Mouse (Mus musculus) T-helper 2 cell (primary cell): ENCODE data around the gene Ptprd.

Source experiments
- in situ Hi-C: fragments of 300-600 bp; cut with MboI, MseI; formaldehyde crosslinking; loops from one replicate; pipeline ENCODE4 v1.15.1; 2025; ENCODE audit warnings: high pct_unique_total_duplicates

The Ptprd gene

GRCm38 (mm10) chr4:77558404-77559202 is 653.2 kb downstream of the Ptprd start:
- in situ Hi-C loops: no loop called here

GRCm38 (mm10) chr4:77555841-77556240 is 655.9 kb downstream of the Ptprd start:
- in situ Hi-C loops: no loop called here

- in situ Hi-C loops: no loop called here
Measured at GRCm38 (mm10) chr4:77537843-77538242, 673.9 kb downstream of the Ptprd start.

GRCm38 (mm10) chr4:77537336-77537735 is 674.4 kb downstream of the Ptprd start:
- in situ Hi-C loops: no loop called here

GRCm38 (mm10) chr4:77535601-77536000 is 676.2 kb downstream of the Ptprd start:
- in situ Hi-C loops: no loop called here

GRCm38 (mm10) chr4:77534553-77534952 is 677.2 kb downstream of the Ptprd start:
- in situ Hi-C loops: no loop called here

GRCm38 (mm10) chr4:77519166-77519565 is 692.6 kb downstream of the Ptprd start:
- in situ Hi-C loops: no loop called here

GRCm38 (mm10) chr4:77513914-77514628 is 697.7 kb downstream of the Ptprd start:
- in situ Hi-C loops: no loop called here

GRCm38 (mm10) chr4:77513041-77513440 is 698.7 kb downstream of the Ptprd start:
- in situ Hi-C loops: no loop called here

- in situ Hi-C loops: no loop called here
Measured at GRCm38 (mm10) chr4:77454049-77454448, 757.7 kb downstream of the Ptprd start.

GRCm38 (mm10) chr4:77399146-77399545 is 812.6 kb downstream of the Ptprd start:
- in situ Hi-C loops: no loop called here

GRCm38 (mm10) chr4:77361728-77362127 is 850.0 kb downstream of the Ptprd start:
- in situ Hi-C loops: no loop called here

- in situ Hi-C loops: no loop called here
Measured at GRCm38 (mm10) chr4:77327198-77327597, 884.6 kb downstream of the Ptprd start.

- in situ Hi-C loops: no loop called here
Measured at GRCm38 (mm10) chr4:77317060-77317680, 894.6 kb downstream of the Ptprd start.

- in situ Hi-C loops: no loop called here
Measured at GRCm38 (mm10) chr4:77316644-77317043, 895.1 kb downstream of the Ptprd start.

- in situ Hi-C loops: no loop called here
Measured at GRCm38 (mm10) chr4:77310127-77310788, 901.5 kb downstream of the Ptprd start.

GRCm38 (mm10) chr4:77283423-77283822 is 928.3 kb downstream of the Ptprd start:
- in situ Hi-C loops: no loop called here

GRCm38 (mm10) chr4:77277913-77278312 is 933.8 kb downstream of the Ptprd start:
- in situ Hi-C loops: loop anchor here (10.0 kb wide), 1 partner anchor 897 kb away; no protein-coding TSS in a partner anchor

GRCm38 (mm10) chr4:77259972-77260290 is 951.8 kb downstream of the Ptprd start:
- in situ Hi-C loops: no loop called here

GRCm38 (mm10) chr4:77259250-77259971 is 952.4 kb downstream of the Ptprd start:
- in situ Hi-C loops: no loop called here

GRCm38 (mm10) chr4:77251188-77251587 is 960.6 kb downstream of the Ptprd start:
- in situ Hi-C loops: no loop called here
